Mouse (Mus musculus) right cerebral cortex, adult 18-20 months (tissue): ENCODE results near the gene Sae1.

Experiments
- DNase-seq: peaks from one replicate; pipeline ENCODE4 v3.0.0; 2022; ENCODE audit warnings: mixed read lengths

Sae1 gene

GRCm38 (mm10) chr7:16273081-16273765, 114.4 kb downstream of the Sae1 start, which contains the start of gene Inafm1:
Gene Inafm1, minus strand, starts transcription at chr7:16273617.
- DNase-seq, result peak; percentile 88

DNA sequence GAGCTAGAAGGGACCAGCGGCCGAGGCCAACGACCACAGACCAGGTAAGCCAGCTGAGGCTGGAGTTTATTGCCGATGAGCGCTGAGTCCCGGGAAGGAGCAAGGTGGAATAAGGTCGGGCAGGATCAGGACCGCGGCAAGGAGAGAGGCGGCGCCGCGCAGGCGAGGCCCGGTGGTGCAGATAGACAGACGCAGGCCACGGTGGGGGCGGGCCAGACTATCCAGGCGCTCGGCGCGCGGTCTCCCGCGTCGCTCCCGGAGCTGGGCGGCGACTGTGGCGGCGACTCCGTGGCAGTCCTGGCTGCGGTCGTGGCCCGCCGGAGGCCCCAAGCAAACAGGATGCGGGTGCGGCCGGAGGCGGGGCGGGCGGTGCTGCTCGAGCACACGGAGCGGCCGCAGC, 114.9 kb downstream of the Sae1 start:
- DNase-seq, result peak; percentile 76

GRCm38 (mm10) chr7:16271139-16271538, 116.5 kb downstream of the Sae1 start:
- DNase-seq, result no peak
